Mouse (Mus musculus) ES-E14 (cell line): ENCODE results near the gene Abcc1. TPM values are rescaled to one million over a fixed set of nuclear protein-coding genes. Genes with fewer than 3 reads are reported as not detected.

Experiments
- DNase-seq: peaks from one replicate; pipeline ENCODE4 v3.0.0-alpha.2; 2013; ENCODE audit warnings: low read depth, low spot score
- H3K27ac ChIP-seq: 2 replicates; pipeline ENCODE4 v1.5.1; 2012; ENCODE audit warnings: low read depth, mild to moderate bottlenecking, low read length, moderate library complexity, mixed read lengths; ENCODE audit not compliant: poor library complexity, insufficient read depth, severe bottlenecking
- H3K36me3 ChIP-seq: 2 replicates; pipeline ENCODE4 v1.6.1; 2012; ENCODE audit warnings: mild to moderate bottlenecking, low read length, moderate library complexity, mixed read lengths; ENCODE audit not compliant: control insufficient read depth, poor library complexity, insufficient read depth, severe bottlenecking
- H3K4me1 ChIP-seq, 2 experiments: fragments of 150-350 bp in 1 of 2; sonication (generic) in 1 of 2; 2 replicates each; pipeline ENCODE4 v1.6.1; 2012; ENCODE audit warnings: low read length in 2 of 2, mild to moderate bottlenecking in 1 of 2, mixed read lengths in 1 of 2; ENCODE audit not compliant: control insufficient read depth in 2 of 2, insufficient read depth in 2 of 2, poor library complexity in 1 of 2
- H3K4me3 ChIP-seq, 2 experiments: fragments of 150-350 bp in 1 of 2; sonication (generic) in 1 of 2; 2 replicates each; pipeline ENCODE4 v1.5.1; 2012; ENCODE audit warnings: low read length in 2 of 2, low read depth in 1 of 2, mild to moderate bottlenecking in 1 of 2, mixed read lengths in 1 of 2; ENCODE audit not compliant: insufficient read depth in 1 of 2, poor library complexity in 1 of 2, severe bottlenecking in 1 of 2
- H3K9ac ChIP-seq: 2 replicates; pipeline ENCODE4 v1.6.1; 2012; ENCODE audit warnings: low read depth, mild to moderate bottlenecking, low read length, mixed read lengths; ENCODE audit not compliant: poor library complexity, insufficient read depth, severe bottlenecking
- H3K9me3 ChIP-seq: fragments of 150-350 bp; sonication (generic); 2 replicates; pipeline ENCODE4 v1.6.1; 2012; ENCODE audit warnings: low read depth, mild to moderate bottlenecking, low read length; ENCODE audit not compliant: control insufficient read depth, insufficient read depth
- CHD2 ChIP-seq: IDR thresholded peaks from 2 replicates; pipeline ENCODE4 v1.6.1; 2014; ENCODE audit warnings: mild to moderate bottlenecking, low read depth, low read length, inconsistent platforms
- HCFC1 ChIP-seq: IDR thresholded peaks from 2 replicates; pipeline ENCODE4 v1.6.1; 2012; ENCODE audit warnings: low read length, inconsistent platforms, borderline replicate concordance; ENCODE audit not compliant: insufficient read depth
- MAFK ChIP-seq: IDR thresholded peaks from 2 replicates; pipeline ENCODE4 v1.6.1; 2014; ENCODE audit warnings: mild to moderate bottlenecking, low read depth, low read length, inconsistent platforms; ENCODE audit not compliant: insufficient read depth
- ZC3H11A ChIP-seq: IDR thresholded peaks from 2 replicates; pipeline ENCODE4 v1.6.1; 2012; ENCODE audit warnings: low read depth, mild to moderate bottlenecking, inconsistent platforms, low read length, borderline replicate concordance
- ZNF384 ChIP-seq: IDR thresholded peaks from 2 replicates; pipeline ENCODE4 v1.6.1; 2012; ENCODE audit warnings: low read depth, low read length, inconsistent platforms
- in situ Hi-C, 2 experiments: fragments of 600-800 bp; cut with MboI; formaldehyde crosslinking; loops; one replicate each; pipeline ENCODE4 v1.15.1; 2025; ENCODE audit warnings: low sequenced_read_pairs in 2 of 2, inconsistent platforms in 1 of 2; ENCODE audit not compliant: unreplicated experiment in 2 of 2
- total RNA-seq: library from RNA; depleted of rRNA; stranded (reverse); fragments of 300-350 nt; gene quantifications from 2 replicates; pipeline ENCODE4 v1.2.3, GENCODE M21; 2012

The Abcc1 gene
- total RNA-seq, 1 experiment, result 46.7 TPM

DNA sequence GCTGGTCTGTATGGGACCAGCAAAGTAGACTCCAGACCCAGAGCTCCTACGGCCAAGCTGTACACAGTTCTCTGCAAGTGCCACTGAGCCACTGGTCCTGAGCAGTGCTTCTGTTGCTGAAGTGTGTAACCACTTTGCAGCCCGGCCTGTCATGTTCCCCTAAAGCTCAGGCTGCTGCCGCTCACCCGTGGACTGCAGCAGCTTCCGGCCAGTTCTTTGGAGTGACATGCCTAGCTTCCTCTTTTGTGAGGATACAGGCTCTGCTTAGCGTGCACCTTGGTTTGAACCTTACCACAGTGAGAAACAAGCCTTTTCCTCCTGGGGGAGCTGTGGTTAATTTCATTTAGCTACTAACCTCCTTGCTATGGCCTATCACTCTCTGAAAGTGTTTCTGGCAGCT is 77.7 kb downstream of the Abcc1 start:
- no peaks in the 10 kb centered on the region for H3K4me1 ChIP-seq
- DNase-seq, result no peak
- in situ Hi-C loops, result no loop called here
- H3K9ac ChIP-seq, result no peak overlapping the region
- H3K36me3 ChIP-seq, result peaks cover 25% of the 10 kb centered on the region
- no peak overlapping the region for H3K27ac ChIP-seq
- no peak for TF ChIP-seq ZNF384
- TF ChIP-seq ZC3H11A, result no peak
- no peak for TF ChIP-seq HCFC1
- TF ChIP-seq MAFK, result no peak
- TF ChIP-seq CHD2, result no peak
- H3K9me3 ChIP-seq, result no peaks in the 10 kb centered on the region
- no peak overlapping the region for H3K4me3 ChIP-seq

GRCm38 (mm10) chr16:14439801-14440614 is 78.7 kb downstream of the Abcc1 start:
- in situ Hi-C loops, result no loop called here
- no peaks in the 10 kb centered on the region for H3K4me1 ChIP-seq
- H3K27ac ChIP-seq, result no peak overlapping the region
- no peak overlapping the region for H3K4me3 ChIP-seq
- H3K36me3 ChIP-seq, result peaks cover 25% of the 10 kb centered on the region
- no peak for TF ChIP-seq HCFC1
- TF ChIP-seq CHD2, result no peak
- TF ChIP-seq ZC3H11A, result no peak
- no peak for TF ChIP-seq MAFK
- no peak for TF ChIP-seq ZNF384
- no peak overlapping the region for H3K9ac ChIP-seq
- DNase-seq, result no peak
- no peaks in the 10 kb centered on the region for H3K9me3 ChIP-seq

DNA sequence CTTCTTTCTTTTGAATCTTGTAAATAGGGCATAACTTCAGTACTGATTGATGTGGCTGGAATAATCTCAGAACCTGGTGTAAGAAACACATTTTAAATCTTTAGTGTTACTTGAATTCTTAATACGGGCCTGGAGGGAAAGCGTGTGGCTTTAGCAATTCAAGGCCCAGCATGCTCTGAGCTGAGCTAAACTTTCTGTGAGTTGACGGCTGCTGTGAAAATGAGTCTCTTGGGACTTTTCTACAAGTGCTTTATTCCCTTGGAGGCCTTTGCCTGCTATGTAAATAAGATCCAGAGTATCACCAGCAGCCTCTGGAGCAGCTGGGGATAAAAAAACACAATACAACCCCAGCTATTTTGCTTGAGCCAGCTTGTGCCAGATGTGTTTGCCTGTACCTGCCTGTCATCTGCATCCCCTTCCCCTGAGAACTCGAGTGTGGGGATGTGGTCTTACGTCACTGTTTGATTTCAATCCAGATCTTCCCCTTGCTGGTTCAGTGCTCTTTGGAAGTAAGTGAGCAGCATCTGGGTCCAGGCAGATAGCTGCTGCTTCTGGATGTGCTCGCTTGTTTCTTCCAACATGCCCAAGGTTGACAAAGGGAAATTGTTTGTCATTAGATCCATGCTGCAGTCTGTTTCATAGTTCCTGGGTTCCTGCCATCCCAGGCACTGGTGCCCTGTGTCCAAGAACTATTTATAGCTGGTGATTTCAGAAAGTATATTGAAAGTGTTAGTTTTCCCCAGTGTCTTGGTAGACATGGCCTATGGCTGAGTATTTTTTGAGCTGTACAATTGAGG is 82.9 kb downstream of the Abcc1 start:
- Histone ChIP-seq H3K9ac (no peak overlapping the region), H3K4me1 (no peaks in the 10 kb centered on the region), H3K36me3 (peaks cover 30% of the 10 kb centered on the region), H3K27ac (no peak overlapping the region), H3K9me3 (no peaks in the 10 kb centered on the region), H3K4me3 (no peak overlapping the region)
- DNase-seq, result no peak
- TF ChIP-seq ZC3H11A (no peak), MAFK (no peak), ZNF384 (no peak)
- in situ Hi-C loops, result no loop called here

- Histone ChIP-seq H3K4me3 (no peak overlapping the region), H3K9me3 (no peaks in the 10 kb centered on the region), H3K27ac (no peak overlapping the region), H3K9ac (no peak overlapping the region), H3K36me3 (peaks cover 24% of the 10 kb centered on the region), H3K4me1 (no peaks in the 10 kb centered on the region)
- TF ChIP-seq ZC3H11A (no peak), ZNF384 (no peak), CHD2 (no peak), MAFK (no peak), HCFC1 (no peak)
- in situ Hi-C loops, result no loop called here
- no peak for DNase-seq
Measured at GRCm38 (mm10) chr16:14445197-14445596, 83.8 kb downstream of the Abcc1 start.
